Mouse (Mus musculus) thymus, adult 2 months (tissue): ENCODE measurements around the gene Kat6b.

Experiments
- CTCF ChIP-seq: fragments of 200-500 bp; IDR thresholded peaks from 2 replicates; pipeline ENCODE4 v1.5.1; 2012; ENCODE audit warnings: mild to moderate bottlenecking, control low read depth, low read length, moderate library complexity, borderline replicate concordance; ENCODE audit not compliant: control insufficient read depth, poor library complexity, insufficient read depth; ENCODE audit errors: extremely low read depth
- POLR2A ChIP-seq: fragments of 200-500 bp; IDR thresholded peaks from 2 replicates; pipeline ENCODE4 v1.6.1; 2012; ENCODE audit warnings: mild to moderate bottlenecking, low read length, control low read depth, moderate library complexity; ENCODE audit not compliant: control insufficient read depth, poor library complexity, insufficient read depth; ENCODE audit errors: extremely low read depth

DNA sequence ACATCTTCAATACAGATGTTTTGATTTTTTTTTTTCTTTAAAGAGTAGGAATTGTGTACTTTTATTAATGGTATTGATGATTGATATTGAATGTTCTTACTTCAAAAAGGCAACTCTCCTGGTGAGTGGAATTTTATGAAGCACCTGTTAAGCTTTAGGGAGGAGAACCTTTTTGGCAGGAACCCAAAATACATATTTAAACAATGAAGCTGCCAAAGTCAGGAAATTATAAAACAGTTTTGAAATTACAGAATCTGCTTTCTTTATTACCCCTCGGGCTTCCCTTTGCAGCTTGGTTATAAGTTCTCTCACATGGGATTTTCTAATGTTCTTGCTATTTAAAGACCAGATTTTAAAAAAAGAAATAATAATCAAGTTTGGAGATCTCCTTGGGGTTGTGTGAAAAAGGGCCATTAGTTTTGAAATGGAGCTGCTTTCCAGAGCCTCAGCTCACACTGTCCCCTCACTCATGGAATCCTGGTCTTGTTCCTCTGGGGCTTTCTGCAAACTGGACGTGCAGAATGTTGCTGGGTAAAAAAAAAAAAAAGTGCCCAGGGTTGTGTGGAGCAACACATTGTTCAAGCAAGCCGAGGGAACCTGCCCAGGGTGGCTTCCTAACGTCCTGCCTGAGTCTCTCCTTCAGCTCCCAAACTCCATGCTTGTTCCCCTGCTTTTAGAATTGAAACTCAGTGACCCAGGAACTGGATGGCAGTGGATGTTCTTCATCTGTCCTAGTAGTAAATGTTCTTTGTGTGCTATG, 136.2 kb downstream of the Kat6b start:
- TF ChIP-seq POLR2A (no peak), CTCF (no peak)
